Mouse (Mus musculus): ENCODE results near the gene Rplp0. TPM values are rescaled to one million over a fixed set of nuclear protein-coding genes. Genes with fewer than 3 reads are reported as not detected.

Rplp0 gene
- polyA plus RNA-seq, 1 experiment from 2014 or later = 1,268 TPM

GRCm38 (mm10) chr5:115551799-115552198 lies 7.5 kb upstream of the Rplp0 start:
- 79% methylated on average over 13 of the region's 13 CpGs for WGBS

GRCm38 (mm10) chr5:115553801-115554420 lies 5.4 kb upstream of the Rplp0 start:
- ATAC-seq (ENCODE audit: insufficient number of reproducible peaks, insufficient read depth, low FRiP score, low read depth) = no peak
- H3K36me3 ChIP-seq (ENCODE audit: control insufficient read depth, insufficient read depth, low read length) = peaks cover 64% of the 10 kb centered on the region
- no peak overlapping the region for H3K4me2 ChIP-seq (ENCODE audit: low read length)
- H3K4me3 ChIP-seq (ENCODE audit: control insufficient read depth in 1 of 2, insufficient read depth in 1 of 2, low read depth in 1 of 2, low read length in 2 of 2) = no peak overlapping the region
- H3K4me1 ChIP-seq (ENCODE audit: control insufficient read depth in 2 of 2, insufficient read depth in 2 of 2, low read length in 2 of 2) = no peaks in the 10 kb centered on the region; a peak in 1 of 4 replicates
- 87% methylated on average over 33 of the region's 33 CpGs for WGBS
- H3K9me3 ChIP-seq (ENCODE audit: control insufficient read depth, low read length) = no peaks in the 10 kb centered on the region
- no peaks in the 10 kb centered on the region for H3K27me3 ChIP-seq (ENCODE audit: control insufficient read depth, insufficient read depth, low read length)
- no peak overlapping the region for H3K27ac ChIP-seq (replicated peaks in 1 of 2; ENCODE audit: control insufficient read depth in 1 of 2, insufficient read depth in 1 of 2, low read depth in 2 of 2, low read length in 2 of 2)
- no peak overlapping the region for H3K9ac ChIP-seq (ENCODE audit: low read length)

More at GRCm38 (mm10) chr5:115551799-115552198, 7.5 kb upstream of the Rplp0 start:
- peaks cover 85% of the 10 kb centered on the region for H3K36me3 ChIP-seq (ENCODE audit: control insufficient read depth, insufficient read depth, low read length)
- H3K4me2 ChIP-seq (ENCODE audit: low read length) = no peak overlapping the region
- H3K27me3 ChIP-seq (ENCODE audit: control insufficient read depth, insufficient read depth, low read length) = no peaks in the 10 kb centered on the region
- no peaks in the 10 kb centered on the region for H3K9me3 ChIP-seq (ENCODE audit: control insufficient read depth, low read length)
- no peak overlapping the region for H3K9ac ChIP-seq (ENCODE audit: low read length)
- no peak for ATAC-seq (ENCODE audit: insufficient number of reproducible peaks, insufficient read depth, low FRiP score, low read depth)
- H3K4me3 ChIP-seq (ENCODE audit: control insufficient read depth in 1 of 2, insufficient read depth in 1 of 2, low read depth in 1 of 2, low read length in 2 of 2) = no peak overlapping the region
- no peak overlapping the region for H3K27ac ChIP-seq (replicated peaks in 1 of 2; ENCODE audit: control insufficient read depth in 1 of 2, insufficient read depth in 1 of 2, low read depth in 2 of 2, low read length in 2 of 2)
- H3K4me1 ChIP-seq (ENCODE audit: control insufficient read depth in 2 of 2, insufficient read depth in 2 of 2, low read length in 2 of 2) = peaks cover 1 to 3% of the 10 kb centered on the region in 2 experiments; a peak in 2 of 4 replicates

DNA sequence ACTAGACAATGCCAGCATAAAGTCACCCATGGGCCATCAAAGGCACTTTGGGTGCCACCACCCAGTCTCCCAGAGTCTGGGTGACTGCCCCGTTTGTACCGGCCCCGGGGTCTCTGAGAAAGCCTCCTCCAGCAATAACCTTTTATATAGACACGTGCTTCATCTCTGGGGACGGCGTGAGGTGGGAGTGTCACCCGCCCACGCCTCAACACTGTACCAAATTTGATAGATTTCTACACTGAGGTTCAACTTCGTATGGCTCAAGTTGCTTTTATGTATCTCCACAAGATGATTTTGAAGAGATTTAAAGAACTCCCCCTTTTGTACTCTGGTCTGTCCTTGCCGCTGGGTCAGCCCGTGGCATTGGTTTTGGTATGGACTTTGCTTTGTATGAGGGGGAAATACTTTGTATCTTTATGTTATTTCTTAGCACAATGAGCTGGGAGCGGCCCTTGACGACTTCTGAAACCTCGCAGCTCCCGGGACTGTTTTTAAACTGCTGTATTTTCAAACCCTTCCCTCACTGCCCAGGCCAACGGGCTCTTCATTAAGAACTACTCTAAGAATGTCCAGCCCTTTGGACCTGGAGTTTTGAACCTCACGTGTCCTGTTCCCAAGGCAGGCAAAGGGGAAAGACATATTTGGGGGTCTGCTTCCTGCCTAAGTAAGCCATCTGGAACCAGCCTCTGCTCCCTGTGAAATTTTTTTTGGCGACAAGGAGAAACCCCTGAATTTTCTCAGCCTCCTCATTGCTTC lies 4.6 kb upstream of the Rplp0 start:
- no peak for ATAC-seq (ENCODE audit: insufficient number of reproducible peaks, insufficient read depth, low FRiP score, low read depth)
- Histone ChIP-seq H3K36me3 (ENCODE audit: control insufficient read depth, insufficient read depth, low read length) (peaks cover 56% of the 10 kb centered on the region), H3K4me1 (ENCODE audit: control insufficient read depth in 2 of 2, insufficient read depth in 2 of 2, low read length in 2 of 2) (no peaks in the 10 kb centered on the region; a peak in 1 of 4 replicates), H3K4me2 (ENCODE audit: low read length) (no peak overlapping the region), H3K27me3 (ENCODE audit: control insufficient read depth, insufficient read depth, low read length) (no peaks in the 10 kb centered on the region), H3K9ac (ENCODE audit: low read length) (no peak overlapping the region), H3K27ac (replicated peaks in 1 of 2; ENCODE audit: control insufficient read depth in 1 of 2, insufficient read depth in 1 of 2, low read depth in 2 of 2, low read length in 2 of 2) (no peak overlapping the region), H3K9me3 (ENCODE audit: control insufficient read depth, low read length) (no peaks in the 10 kb centered on the region), H3K4me3 (ENCODE audit: control insufficient read depth in 1 of 2, insufficient read depth in 1 of 2, low read depth in 1 of 2, low read length in 2 of 2) (no peak overlapping the region)
- WGBS = 88% methylated on average over 18 of the region's 18 CpGs

- Histone ChIP-seq H3K4me2 (ENCODE audit: low read length) (no peak overlapping the region), H3K27ac (replicated peaks in 1 of 2; ENCODE audit: control insufficient read depth in 1 of 2, insufficient read depth in 1 of 2, low read depth in 2 of 2, low read length in 2 of 2) (no peak overlapping the region), H3K9me3 (ENCODE audit: control insufficient read depth, low read length) (no peaks in the 10 kb centered on the region), H3K27me3 (ENCODE audit: control insufficient read depth, insufficient read depth, low read length) (no peaks in the 10 kb centered on the region), H3K9ac (ENCODE audit: low read length) (no peak overlapping the region), H3K4me3 (ENCODE audit: control insufficient read depth in 1 of 2, insufficient read depth in 1 of 2, low read depth in 1 of 2, low read length in 2 of 2) (no peak overlapping the region), H3K4me1 (ENCODE audit: control insufficient read depth in 2 of 2, insufficient read depth in 2 of 2, low read length in 2 of 2) (peaks cover 6 to 11% of the 10 kb centered on the region in 2 experiments), H3K36me3 (ENCODE audit: control insufficient read depth, insufficient read depth, low read length) (peaks cover 52% of the 10 kb centered on the region)
- ATAC-seq (ENCODE audit: insufficient number of reproducible peaks, insufficient read depth, low FRiP score, low read depth) = no peak
- WGBS = 7% methylated on average over 8 of the region's 8 CpGs
Measured at GRCm38 (mm10) chr5:115556217-115556616, 3.0 kb upstream of the Rplp0 start.

- no peak overlapping the region for H3K27ac ChIP-seq (replicated peaks in 1 of 2; ENCODE audit: control insufficient read depth in 1 of 2, insufficient read depth in 1 of 2, low read depth in 2 of 2, low read length in 2 of 2)
- peaks cover 52% of the 10 kb centered on the region for H3K36me3 ChIP-seq (ENCODE audit: control insufficient read depth, insufficient read depth, low read length)
- no peaks in the 10 kb centered on the region for H3K9me3 ChIP-seq (ENCODE audit: control insufficient read depth, low read length)
- no peak overlapping the region for H3K4me2 ChIP-seq (ENCODE audit: low read length)
- WGBS = 80% methylated on average over 14 of the region's 14 CpGs
- H3K27me3 ChIP-seq (ENCODE audit: control insufficient read depth, insufficient read depth, low read length) = no peaks in the 10 kb centered on the region
- H3K4me3 ChIP-seq (ENCODE audit: control insufficient read depth in 1 of 2, insufficient read depth in 1 of 2, low read depth in 1 of 2, low read length in 2 of 2) = no peak overlapping the region
- ATAC-seq (ENCODE audit: insufficient number of reproducible peaks, insufficient read depth, low FRiP score, low read depth) = no peak
- no peak overlapping the region for H3K9ac ChIP-seq (ENCODE audit: low read length)
- H3K4me1 ChIP-seq (ENCODE audit: control insufficient read depth in 2 of 2, insufficient read depth in 2 of 2, low read length in 2 of 2) = peaks cover 6 to 11% of the 10 kb centered on the region in 2 experiments
Measured at GRCm38 (mm10) chr5:115558182-115558794, 979 bp upstream of the Rplp0 start.

DNA sequence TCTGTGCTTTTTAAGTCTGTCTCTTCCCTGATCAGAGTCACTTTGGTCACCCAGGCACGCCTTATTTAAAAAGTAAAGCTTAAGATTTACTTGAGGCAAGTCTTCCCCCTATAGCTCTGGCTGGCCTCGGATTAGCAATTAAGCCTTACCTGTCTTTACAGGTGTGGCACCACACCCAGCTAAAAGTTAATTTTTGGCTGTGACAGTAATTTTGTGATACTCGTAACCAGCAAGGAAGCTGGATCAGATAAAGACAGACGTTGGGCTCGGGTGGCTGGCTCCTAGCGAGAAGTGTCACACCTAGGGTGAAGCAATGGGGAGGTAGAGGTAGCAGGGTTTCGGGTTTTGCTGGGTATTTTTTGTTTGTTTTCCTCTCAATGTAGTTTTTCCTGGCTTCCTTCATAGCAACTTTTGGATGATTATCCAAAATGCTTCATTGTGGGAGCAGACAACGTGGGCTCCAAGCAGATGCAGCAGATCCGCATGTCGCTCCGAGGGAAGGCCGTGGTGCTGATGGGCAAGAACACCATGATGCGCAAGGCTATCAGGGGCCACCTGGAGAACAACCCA lies 1.2 kb downstream of the Rplp0 start:
- H3K36me3 ChIP-seq (ENCODE audit: control insufficient read depth, insufficient read depth, low read length) = peaks cover 41% of the 10 kb centered on the region
- H3K4me2 ChIP-seq (ENCODE audit: low read length) = peak overlapping the region; percentile 90
- peaks cover 7 to 11% of the 10 kb centered on the region in 2 experiments for H3K4me1 ChIP-seq (ENCODE audit: control insufficient read depth in 2 of 2, insufficient read depth in 2 of 2, low read length in 2 of 2)
- H3K4me3 ChIP-seq (ENCODE audit: control insufficient read depth in 1 of 2, insufficient read depth in 1 of 2, low read depth in 1 of 2, low read length in 2 of 2) = peak overlapping the region; percentile 92 to 100
- no peak for ATAC-seq (ENCODE audit: insufficient number of reproducible peaks, insufficient read depth, low FRiP score, low read depth)
- peak overlapping the region; percentile 98 for H3K9ac ChIP-seq (ENCODE audit: low read length)
- 34% methylated on average over 13 of the region's 13 CpGs for WGBS
- no peaks in the 10 kb centered on the region for H3K9me3 ChIP-seq (ENCODE audit: control insufficient read depth, low read length)
- H3K27ac ChIP-seq (replicated peaks in 1 of 2; ENCODE audit: control insufficient read depth in 1 of 2, insufficient read depth in 1 of 2, low read depth in 2 of 2, low read length in 2 of 2) = peak overlapping the region in 1 of 2 experiments; percentile 81; a peak in 1 of 4 replicates
- no peaks in the 10 kb centered on the region for H3K27me3 ChIP-seq (ENCODE audit: control insufficient read depth, insufficient read depth, low read length)

GRCm38 (mm10) chr5:115563771-115564585 lies 4.7 kb downstream of the Rplp0 start:
- ATAC-seq (ENCODE audit: insufficient number of reproducible peaks, insufficient read depth, low FRiP score, low read depth) = no peak
- peaks cover 16 to 31% of the 10 kb centered on the region in 2 experiments for H3K4me1 ChIP-seq (ENCODE audit: control insufficient read depth in 2 of 2, insufficient read depth in 2 of 2, low read length in 2 of 2)
- peak overlapping the region in 1 of 2 experiments; percentile 92; a peak in 1 of 4 replicates for H3K4me3 ChIP-seq (ENCODE audit: control insufficient read depth in 1 of 2, insufficient read depth in 1 of 2, low read depth in 1 of 2, low read length in 2 of 2)
- H3K27ac ChIP-seq (replicated peaks in 1 of 2; ENCODE audit: control insufficient read depth in 1 of 2, insufficient read depth in 1 of 2, low read depth in 2 of 2, low read length in 2 of 2) = peak overlapping the region in 1 of 2 experiments; percentile 75; a peak in 1 of 4 replicates
- 46% methylated on average over 5 of the region's 5 CpGs for WGBS
- H3K36me3 ChIP-seq (ENCODE audit: control insufficient read depth, insufficient read depth, low read length) = peaks cover 40% of the 10 kb centered on the region
- peak overlapping the region; percentile 96 for H3K9ac ChIP-seq (ENCODE audit: low read length)
- H3K4me2 ChIP-seq (ENCODE audit: low read length) = peak overlapping the region; percentile 77
- H3K9me3 ChIP-seq (ENCODE audit: control insufficient read depth, low read length) = no peaks in the 10 kb centered on the region
- no peaks in the 10 kb centered on the region for H3K27me3 ChIP-seq (ENCODE audit: control insufficient read depth, insufficient read depth, low read length)
